Mouse (Mus musculus): ENCODE measurements around the gene Gse1.

DNA sequence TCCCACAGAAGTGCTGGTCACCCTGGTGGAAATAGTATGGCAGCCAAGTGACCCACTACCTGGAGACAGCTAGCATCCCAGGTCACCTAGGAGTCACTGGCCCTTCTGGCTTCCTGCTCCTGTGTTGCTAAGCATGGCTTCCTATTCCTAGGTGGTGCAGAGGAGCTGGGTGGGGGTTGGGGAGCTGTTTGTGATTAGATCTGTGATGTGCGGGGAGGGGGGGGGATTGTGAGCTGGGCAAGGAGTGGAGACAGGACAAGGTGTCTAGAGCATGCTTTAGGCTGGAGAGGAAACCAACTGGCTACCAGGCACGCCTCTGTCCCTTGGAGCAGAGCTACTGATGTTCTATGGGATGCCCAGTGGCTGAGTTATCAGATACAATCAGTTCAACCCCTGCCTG is 243.5 kb downstream of the Gse1 start:
- TF ChIP-seq EP300 (IDR thresholded peaks at IDR 0.05; ENCODE audit: insufficient read depth, low read depth, low read length) (no peak), CTCF (IDR thresholded peaks at IDR 0.05) (no peak), POLR2A (IDR thresholded peaks at IDR 0.05; ENCODE audit: insufficient read depth, low read depth, low read length) (no peak)

Data from heart, adult 2 months (tissue).